Mouse (Mus musculus) kidney, adult 2 months (tissue): ENCODE data around the gene Irak3.

Source experiments
- CTCF ChIP-seq: fragments of 200-500 bp; conservative IDR thresholded peaks from 2 replicates; pipeline ENCODE4 v1.5.1; 2011; ENCODE audit warnings: low read depth, mild to moderate bottlenecking, control low read depth, low read length, moderate library complexity, mixed read lengths; ENCODE audit not compliant: insufficient read depth, insufficient read length
- POLR2A ChIP-seq: fragments of 200-500 bp; IDR thresholded peaks from one replicate; pipeline ENCODE4 v1.6.1; 2011; ENCODE audit warnings: low read depth, low read length, control low read depth

GRCm38 (mm10) chr10:120208575-120209538, 6.9 kb upstream of the Irak3 start:
- peak; percentile 44; the same call in 1 of the 2 replicates for TF ChIP-seq CTCF
- peak; percentile 72 for TF ChIP-seq POLR2A
